Mouse (Mus musculus) gastrocnemius, postnatal 36 days (tissue): ENCODE results near the gene Dse. TPM values are rescaled to one million over a fixed set of nuclear protein-coding genes. Genes with fewer than 3 reads are reported as not detected.

Experiments used
- DNase-seq, 2 experiments: peaks; one replicate each; pipeline ENCODE4 v3.0.0; 2022
- intact Hi-C: fragments of 180-260 bp; cut with DNase I; formaldehyde crosslinking; loops from one replicate; pipeline ENCODE4 v1.15.1; 2025
- total RNA-seq, 2 experiments: library from RNA; stranded (reverse); gene quantifications; 2 replicates each; pipeline ENCODE4 v1.2.3; 2021

Dse gene
- total RNA-seq, 2 experiments from 2014 or later: 3.5 to 4.5 TPM

DNA sequence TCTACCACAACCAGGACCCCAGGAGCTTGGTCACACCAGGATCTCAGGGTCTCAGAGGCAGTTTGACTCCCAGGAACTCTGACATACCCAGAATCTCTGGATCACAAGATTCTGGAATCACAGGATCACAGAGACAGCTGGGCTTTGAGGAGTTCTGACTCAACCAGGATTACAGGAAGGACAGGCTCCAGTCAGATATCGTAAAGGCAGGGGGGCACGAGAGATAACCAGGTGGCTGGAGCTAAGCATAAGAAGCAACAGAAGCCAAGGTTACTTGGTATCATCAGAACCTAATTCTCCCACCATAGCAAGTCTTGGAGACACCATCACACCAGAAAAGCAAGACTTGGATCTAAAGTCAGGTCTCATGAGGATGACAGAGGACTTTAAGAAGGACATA, 65.8 kb downstream of the Dse start:
- intact Hi-C loops: no loop called here
- DNase-seq: no peak

DNA sequence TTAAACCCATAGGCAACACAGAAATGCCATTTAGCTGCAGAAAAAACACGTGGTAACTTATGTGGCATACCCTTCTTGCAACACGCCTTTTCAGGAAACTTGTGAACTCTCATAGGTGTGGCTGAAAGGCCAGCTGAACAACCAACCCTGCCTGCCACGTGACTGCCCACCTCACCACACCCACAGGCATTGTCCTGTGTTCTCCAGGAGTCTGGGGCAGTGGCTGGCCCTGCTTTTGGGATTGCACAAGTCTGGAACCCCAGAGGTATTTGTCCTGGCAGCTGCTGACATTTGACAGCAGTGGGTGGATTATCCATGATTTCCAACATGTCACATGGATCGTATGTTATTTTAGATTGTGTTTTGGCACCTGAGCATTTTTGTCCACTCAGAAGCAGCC, 67.7 kb downstream of the Dse start:
- intact Hi-C loops: no loop called here
- no peak for DNase-seq

DNA sequence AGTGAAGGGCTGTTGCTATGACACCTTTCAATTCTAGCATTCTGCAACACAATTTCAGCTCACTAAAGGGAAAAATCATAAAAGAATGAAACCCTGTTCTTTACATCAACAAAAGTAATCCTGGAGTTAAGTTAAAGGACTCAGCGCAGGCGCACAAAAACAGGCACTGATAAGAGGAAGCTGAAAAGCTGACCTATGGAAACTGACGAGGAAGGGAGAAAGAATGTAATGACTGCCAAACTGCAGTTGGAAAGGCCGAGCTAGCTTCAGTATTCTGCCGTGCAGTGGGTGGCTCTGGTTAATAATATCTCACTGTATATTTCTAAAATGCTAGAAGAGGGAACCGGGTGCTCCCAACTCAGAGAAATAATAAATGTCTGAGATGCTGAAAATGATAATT, 69.5 kb downstream of the Dse start:
- no peak for DNase-seq
- intact Hi-C loops: no loop called here

DNA sequence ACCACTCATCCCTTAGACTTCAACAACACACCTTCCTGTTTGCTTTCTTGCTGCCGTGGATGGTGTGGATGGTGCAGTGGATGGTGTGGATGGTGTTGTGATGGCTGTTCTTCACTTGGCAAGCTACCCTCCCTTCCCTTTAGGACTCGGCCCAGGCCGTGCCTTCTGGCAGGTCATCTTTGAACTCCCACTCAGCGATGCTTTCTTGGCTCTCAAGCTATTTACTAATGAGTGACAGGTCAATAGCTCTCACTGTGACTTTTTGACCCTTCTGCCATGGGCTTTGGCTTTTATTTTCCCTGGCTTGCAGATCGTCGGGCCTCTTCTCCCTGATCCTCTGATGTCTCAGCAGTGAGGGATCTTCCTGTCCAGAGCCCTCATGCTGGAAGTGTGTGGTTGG, 71.1 kb downstream of the Dse start:
- intact Hi-C loops: no loop called here
- DNase-seq: no peak

DNA sequence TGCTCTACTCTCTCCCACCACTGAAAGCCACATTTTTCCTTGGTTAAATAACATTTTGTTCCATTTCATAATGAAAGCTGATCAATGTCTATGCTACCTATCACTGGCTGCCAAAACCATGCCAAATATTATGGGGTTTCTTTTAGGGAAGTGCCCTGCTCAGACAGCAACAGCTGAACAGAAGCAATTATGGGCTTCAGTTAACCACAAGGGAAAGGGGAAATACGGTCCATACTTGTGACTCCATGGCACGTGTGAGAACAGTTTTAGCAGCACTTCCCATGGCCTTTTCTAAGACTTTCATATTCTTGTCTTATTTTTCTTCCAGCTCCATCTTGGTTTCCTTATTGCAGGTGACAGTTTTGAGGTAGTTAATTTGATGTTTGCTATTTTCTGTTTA, 76.2 kb downstream of the Dse start:
- no peak for DNase-seq
- intact Hi-C loops: no loop called here

DNA sequence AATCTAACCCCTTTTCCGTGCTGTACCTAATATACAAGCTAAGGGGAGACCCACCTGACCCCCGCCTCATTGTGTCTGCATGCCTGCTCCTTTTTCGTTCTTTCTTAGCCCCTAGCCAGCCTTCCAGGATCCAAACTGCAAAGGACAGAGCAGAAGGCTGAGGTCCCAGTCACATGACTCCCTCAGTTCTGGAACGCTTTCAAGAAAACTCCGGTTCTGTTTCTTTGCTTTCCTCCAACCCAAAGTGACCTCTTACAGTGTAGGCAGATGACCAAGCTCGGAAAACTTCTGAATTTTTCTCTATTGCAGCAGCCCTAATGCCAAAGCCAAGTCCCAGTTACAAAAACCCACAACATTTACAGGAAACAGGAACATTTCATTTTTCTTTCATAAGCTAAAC, 79.1 kb downstream of the Dse start:
- intact Hi-C loops: no loop called here

DNA sequence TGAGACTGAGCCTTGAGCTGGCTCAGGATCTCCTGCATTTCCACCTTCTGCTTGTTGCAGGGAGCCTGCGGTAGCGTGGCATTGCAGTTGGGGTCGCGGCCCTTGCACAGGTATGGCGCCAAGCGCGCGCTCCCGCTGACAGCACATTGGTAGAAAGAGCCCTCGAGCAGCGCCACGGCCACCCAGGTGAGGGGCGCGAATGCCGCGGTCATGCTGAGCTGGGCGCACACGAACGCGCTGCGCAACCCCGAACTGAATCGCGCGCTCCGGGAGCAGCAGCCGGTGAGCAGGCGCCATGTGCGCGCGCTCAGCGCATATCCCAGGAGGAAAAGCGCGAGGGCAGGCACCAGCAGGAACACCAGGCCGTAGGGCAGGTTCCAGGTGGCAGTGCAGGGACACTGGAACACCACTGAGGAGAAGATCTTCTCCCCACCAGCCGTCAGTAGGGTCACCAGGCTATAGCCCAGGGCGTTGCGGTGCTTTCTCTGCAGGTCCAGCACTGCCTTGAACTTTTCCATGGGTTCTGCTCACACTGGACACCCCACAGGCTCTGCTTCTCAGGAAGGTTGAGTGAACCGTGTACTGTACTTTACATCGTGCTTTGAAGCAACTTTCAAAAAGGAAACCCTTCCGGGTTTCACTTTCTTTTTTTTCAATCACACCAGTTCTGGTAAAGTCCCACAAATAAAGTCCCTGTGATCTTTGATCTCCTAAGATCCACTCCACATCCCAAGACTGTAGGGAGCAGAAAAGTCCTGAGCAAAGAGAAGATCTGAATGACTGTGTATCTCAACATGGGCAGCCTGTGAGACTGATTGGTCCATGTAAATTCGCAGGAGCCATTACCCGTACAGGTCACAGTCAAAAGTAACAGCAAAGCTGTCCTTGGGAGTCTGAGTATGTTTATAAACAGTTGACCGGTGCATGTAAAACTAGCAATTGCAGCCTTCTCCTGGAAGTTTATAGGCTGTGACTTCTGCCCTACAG, 79.8 kb downstream of the Dse start, which contains the start of gene Calhm6:
Gene Calhm6 (minus strand): TSS at position 593 of the 987 bp plus-strand sequence.
- intact Hi-C loops: no loop called here
- DNase-seq: peak in 1 of 2 experiments; percentile 24

More for the DNA sequence above, 79.1 kb downstream of the Dse start:
- peak in 1 of 2 experiments; percentile 25 for DNase-seq

DNA sequence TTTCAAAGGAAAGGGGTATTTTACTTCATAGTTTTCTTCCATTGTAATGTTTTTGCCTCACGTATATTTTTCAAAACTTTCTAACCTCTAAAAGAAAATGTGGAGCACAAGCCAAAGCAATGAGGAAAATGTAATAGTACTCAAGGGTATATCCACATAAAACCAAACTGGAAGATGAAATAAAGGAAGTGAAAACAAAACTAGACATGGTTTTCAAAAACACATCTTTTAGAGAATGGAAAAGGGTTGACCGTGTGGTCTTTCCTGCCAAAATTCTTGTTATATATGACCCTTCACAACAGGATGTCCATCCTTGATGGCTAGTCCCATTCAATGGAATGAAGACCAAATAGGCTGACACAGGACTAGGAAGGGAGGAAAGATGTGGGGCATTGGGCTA, 89.1 kb downstream of the Dse start:
- intact Hi-C loops: no loop called here
- DNase-seq: no peak

DNA sequence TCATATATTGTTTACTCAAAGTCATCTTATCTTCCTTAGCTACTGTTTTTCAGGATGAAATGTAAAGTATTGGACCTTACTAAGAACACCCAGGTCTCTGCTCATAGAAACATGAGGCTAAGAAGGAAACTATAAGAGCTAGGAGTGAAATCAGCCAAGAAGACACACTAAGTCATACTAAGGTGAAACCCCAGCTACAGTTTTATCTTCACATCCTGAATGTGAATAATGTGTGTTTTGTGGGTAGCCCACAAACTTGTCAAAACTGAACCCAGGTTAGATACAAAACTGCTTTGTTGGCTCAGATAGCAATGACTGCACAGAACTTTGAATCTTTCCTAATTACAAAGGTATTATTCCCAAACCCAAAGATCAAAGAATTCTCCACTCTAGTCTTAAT, 89.7 kb downstream of the Dse start:
- no peak for DNase-seq
- intact Hi-C loops: no loop called here

DNA sequence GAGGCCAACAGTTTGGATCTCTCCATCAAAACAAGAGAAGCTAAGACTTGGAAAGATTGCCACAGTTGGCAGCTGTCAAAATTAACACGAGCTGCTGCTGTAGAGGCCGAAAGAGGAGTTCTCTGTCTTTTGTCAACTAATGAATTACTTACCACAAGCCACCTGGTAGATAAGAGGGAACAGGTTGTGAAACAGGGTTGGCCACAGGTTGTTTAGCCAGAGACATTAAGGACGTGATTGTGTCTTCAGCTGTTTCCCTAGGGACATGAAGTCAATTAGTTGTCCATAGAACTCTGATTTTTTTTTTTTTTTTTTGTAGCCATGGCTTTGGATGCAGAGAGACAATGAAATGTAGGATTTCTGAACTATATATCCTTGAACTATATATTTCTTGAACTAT, 90.4 kb downstream of the Dse start:
- intact Hi-C loops: no loop called here
- no peak for DNase-seq

DNA sequence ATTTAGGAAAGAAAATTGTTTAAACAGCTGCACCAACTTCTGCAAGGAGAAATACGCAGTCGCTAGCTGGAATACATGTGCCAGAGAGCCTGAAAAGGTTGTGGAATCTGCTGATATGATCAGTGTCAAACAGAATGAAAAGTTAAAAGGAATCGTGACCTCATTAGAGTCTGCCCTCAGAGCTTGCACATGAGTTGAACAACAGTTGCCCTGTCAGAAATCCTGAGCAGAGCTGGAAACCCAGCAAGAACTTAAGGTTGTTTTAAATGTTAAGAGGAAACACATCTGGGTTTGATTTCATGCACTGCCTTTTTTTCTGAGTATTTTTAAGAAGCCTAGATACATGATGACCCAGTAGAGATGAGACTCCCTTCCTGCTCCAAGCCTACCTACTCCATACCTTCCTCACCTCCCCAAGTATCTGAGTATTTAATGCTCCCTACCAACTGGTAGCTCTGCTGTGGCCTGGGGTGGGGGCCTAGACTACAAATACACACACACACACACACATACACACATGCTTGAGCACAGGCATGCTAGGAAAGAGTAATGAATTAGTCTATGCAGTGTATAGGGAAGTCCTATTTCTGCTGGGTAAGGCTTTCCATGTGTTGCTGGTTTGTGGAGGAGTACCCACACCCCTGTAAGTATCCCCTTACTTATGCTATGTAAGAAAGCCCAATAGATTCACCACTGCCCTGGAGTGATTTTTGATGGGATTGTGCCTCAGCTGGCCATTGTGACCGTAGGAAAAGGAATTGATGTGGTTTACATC, 95.4 kb downstream of the Dse start:
- intact Hi-C loops: no loop called here
- DNase-seq: no peak

DNA sequence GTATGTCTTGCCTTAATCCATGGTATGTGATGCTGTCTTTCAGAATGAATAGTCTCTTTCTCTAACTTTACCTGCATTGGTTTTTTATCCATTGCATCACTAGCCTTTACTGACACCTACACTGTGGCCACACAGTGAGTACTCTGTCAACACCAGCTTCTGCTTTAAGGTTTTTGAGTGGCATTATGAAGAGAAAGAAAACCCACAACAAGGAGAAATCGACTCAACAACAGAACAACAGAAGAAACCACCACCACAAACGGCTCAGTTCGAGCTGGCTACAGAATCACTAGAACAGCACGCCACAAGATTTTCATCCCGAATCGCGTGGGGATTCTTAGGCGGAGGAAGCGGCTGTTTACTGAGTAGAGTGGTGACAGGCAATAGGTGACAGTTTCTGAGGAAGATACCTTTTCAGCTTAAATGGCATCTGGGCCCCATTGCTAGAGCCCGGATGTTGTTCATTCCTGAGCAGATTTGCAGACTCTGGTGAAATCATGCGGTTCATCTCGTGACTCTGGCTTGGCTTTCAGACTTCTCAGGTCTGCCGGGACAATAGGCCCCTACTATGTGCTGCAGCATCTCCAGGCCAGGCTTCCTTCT, 96.6 kb downstream of the Dse start:
- no peak for DNase-seq
- intact Hi-C loops: no loop called here

Other genes with a start within 250 kb of the Dse start
- 100 to 1,000 TPM; 129 to 133 TPM for gene Rwdd1, start 188.1 kb downstream of the Dse start, total RNA-seq
- not detected for gene Trappc3l, start 170.1 kb downstream of the Dse start, total RNA-seq
- not detected for gene Calhm4, start 163.4 kb downstream of the Dse start, total RNA-seq
- under 1 TPM; 0.31 to 0.39 TPM for gene Calhm5, start 111.2 kb downstream of the Dse start, total RNA-seq
- not detected for gene Calhm6, start 79.7 kb downstream of the Dse start, total RNA-seq
- gene Tspyl1, start 74.5 kb upstream of the Dse start, total RNA-seq: 10 to 100 TPM; 47.4 to 49.4 TPM
- 1 to 10 TPM in 1 of 2 experiments, under 1 TPM in 1; 0.99 to 1.3 TPM for gene Tspyl4, start 89.7 kb upstream of the Dse start, total RNA-seq
- gene Col10a1, start 182.3 kb upstream of the Dse start, total RNA-seq: not detected
- gene Nt5dc1, start 210.8 kb upstream of the Dse start, total RNA-seq: 1 to 10 TPM; 4.4 to 4.8 TPM